Mouse (Mus musculus) lung, embryonic 16.5 days (tissue): ENCODE results near the gene Klhl22. TPM values are rescaled to one million over a fixed set of nuclear protein-coding genes. Genes with fewer than 3 reads are reported as not detected.

ENCODE experiments used
- ATAC-seq: fragments of 200-750 bp; cut with Nextera tagmentation; 2 replicates; pipeline ENCODE4 v1.8.0; 2017; ENCODE audit warnings: low read depth, mild to moderate bottlenecking, moderate library complexity
- H3K27ac ChIP-seq: fragments of 300-500 bp; sonication (generic); 2 replicates; pipeline ENCODE4 v1.5.1; 2014; ENCODE audit warnings: mild to moderate bottlenecking, control low read depth, low read length
- H3K27me3 ChIP-seq: fragments of 300-500 bp; sonication (generic); 2 replicates; pipeline ENCODE4 v1.6.1; 2014; ENCODE audit warnings: low read depth, low read length, mixed read lengths; ENCODE audit not compliant: control insufficient read depth, insufficient read depth
- H3K36me3 ChIP-seq: fragments of 300-500 bp; sonication (generic); 2 replicates; pipeline ENCODE4 v1.6.1; 2014; ENCODE audit warnings: low read length; ENCODE audit not compliant: control insufficient read depth, insufficient read depth
- H3K4me1 ChIP-seq: fragments of 300-500 bp; sonication (generic); replicated peaks from 2 replicates; pipeline ENCODE4 v1.6.1; 2014; ENCODE audit warnings: low read length, mixed read lengths; ENCODE audit not compliant: control insufficient read depth, insufficient read depth
- H3K4me2 ChIP-seq: fragments of 300-500 bp; sonication (generic); 2 replicates; pipeline ENCODE4 v1.6.1; 2014; ENCODE audit warnings: low read depth, low read length, control low read depth
- H3K4me3 ChIP-seq: fragments of 300-500 bp; sonication (generic); 2 replicates; pipeline ENCODE4 v1.5.1; 2014; ENCODE audit warnings: mild to moderate bottlenecking, low read length, control low read depth
- H3K9ac ChIP-seq: fragments of 300-500 bp; sonication (generic); 2 replicates; pipeline ENCODE4 v1.6.1; 2014; ENCODE audit warnings: low read length, control low read depth
- H3K9me3 ChIP-seq: fragments of 300-500 bp; sonication (generic); 2 replicates; pipeline ENCODE4 v1.6.1; 2016; ENCODE audit warnings: low read length; ENCODE audit not compliant: control insufficient read depth
- WGBS: fragments of 180-500 bp; shearing (Covaris S2); extraction: QIAGEN DNeasy Blood & Tissue Kit; methylation state at CpG from one replicate; pipeline ENCODE4 v1.1.7; 2014; 5-methylcytosine and 5-hydroxymethylcytosine counted together
- polyA plus RNA-seq: library from polyadenylated mRNA; unstranded; fragments of >200 nt; fragmentation: Nextera tagmentation; extraction: Ambion mirVana; gene quantifications from 2 replicates; pipeline ENCODE4 v1.2.1, GENCODE M21; 2015

The Klhl22 gene
- polyA plus RNA-seq, 1 experiment from 2014 or later: 59.0 TPM

- peak overlapping the region; percentile 53 for H3K9ac ChIP-seq
- H3K4me1 ChIP-seq: peaks cover 78% of the 10 kb centered on the region
- no peak for ATAC-seq
- H3K4me2 ChIP-seq: peak overlapping the region; percentile 60
- H3K36me3 ChIP-seq: no peaks in the 10 kb centered on the region; the same call in 1 of the 2 replicates
- H3K9me3 ChIP-seq: no peaks in the 10 kb centered on the region
- H3K27ac ChIP-seq: no peak overlapping the region
- H3K4me3 ChIP-seq: peak overlapping the region; percentile 41
- H3K27me3 ChIP-seq: peaks cover 60% of the 10 kb centered on the region
- WGBS: 33% methylated on average over 18 of the region's 18 CpGs
Observed at GRCm38 (mm10) chr16:17802456-17802838, 43.0 kb downstream of the Klhl22 start.

GRCm38 (mm10) chr16:17802839-17803674 is 43.6 kb downstream of the Klhl22 start:
- no peak for ATAC-seq
- Histone ChIP-seq H3K4me2 (peak overlapping the region; percentile 60), H3K27ac (no peak overlapping the region), H3K9ac (peak overlapping the region; percentile 53), H3K9me3 (no peaks in the 10 kb centered on the region), H3K27me3 (peaks cover 60% of the 10 kb centered on the region), H3K4me3 (peak overlapping the region; percentile 41), H3K36me3 (peaks cover 2% of the 10 kb centered on the region; the same call in 1 of the 2 replicates), H3K4me1 (peaks cover 80% of the 10 kb centered on the region)
- WGBS: 14% methylated on average over 83 of the region's 83 CpGs

- peaks cover 60% of the 10 kb centered on the region for H3K27me3 ChIP-seq
- no peak for ATAC-seq
- peak overlapping the region; percentile 17 for H3K9ac ChIP-seq
Observed at GRCm38 (mm10) chr16:17803675-17804448, 44.4 kb downstream of the Klhl22 start.

GRCm38 (mm10) chr16:17804449-17804912 is 45.1 kb downstream of the Klhl22 start:
- ATAC-seq: peak; percentile 26; the same call in 1 of the 2 replicates

More at GRCm38 (mm10) chr16:17803675-17804448, 44.4 kb downstream of the Klhl22 start:
- no peak overlapping the region for H3K27ac ChIP-seq
- no peaks in the 10 kb centered on the region for H3K9me3 ChIP-seq
- H3K4me3 ChIP-seq: peak overlapping the region; percentile 41
- peaks cover 2% of the 10 kb centered on the region; the same call in 1 of the 2 replicates for H3K36me3 ChIP-seq
- H3K4me2 ChIP-seq: peak overlapping the region; percentile 60
- whole genome bisulfite sequencing: 33% methylated on average over 33 of the region's 33 CpGs
- H3K4me1 ChIP-seq: peaks cover 87% of the 10 kb centered on the region

GRCm38 (mm10) chr16:17804982-17805381 is 45.6 kb downstream of the Klhl22 start:
- H3K4me1 ChIP-seq: peaks cover 87% of the 10 kb centered on the region
- peaks cover 52% of the 10 kb centered on the region for H3K27me3 ChIP-seq
- no peak for ATAC-seq
- 38% methylated on average over 7 of the region's 7 CpGs for WGBS
- H3K36me3 ChIP-seq: peaks cover 2% of the 10 kb centered on the region; the same call in 1 of the 2 replicates
- H3K4me3 ChIP-seq: peak overlapping the region; percentile 37
- H3K9ac ChIP-seq: no peak overlapping the region
- no peaks in the 10 kb centered on the region for H3K9me3 ChIP-seq
- peak overlapping the region; percentile 59; the same call in 1 of the 2 replicates for H3K4me2 ChIP-seq
- H3K27ac ChIP-seq: no peak overlapping the region

More at GRCm38 (mm10) chr16:17804449-17804912, 45.1 kb downstream of the Klhl22 start:
- peaks cover 86% of the 10 kb centered on the region for H3K4me1 ChIP-seq
- H3K9me3 ChIP-seq: no peaks in the 10 kb centered on the region
- peak overlapping the region; percentile 59 for H3K4me2 ChIP-seq
- WGBS: 17% methylated on average over 31 of the region's 33 CpGs
- peaks cover 54% of the 10 kb centered on the region for H3K27me3 ChIP-seq
- H3K36me3 ChIP-seq: peaks cover 2% of the 10 kb centered on the region; the same call in 1 of the 2 replicates
- H3K9ac ChIP-seq: peak overlapping the region; percentile 17
- H3K27ac ChIP-seq: no peak overlapping the region
- H3K4me3 ChIP-seq: peak overlapping the region; percentile 37

GRCm38 (mm10) chr16:17806581-17807191 is 47.3 kb downstream of the Klhl22 start:
- H3K9me3 ChIP-seq: no peaks in the 10 kb centered on the region
- ATAC-seq: peak; percentile 8; the same call in 1 of the 2 replicates
- peak overlapping the region; percentile 74 for H3K27ac ChIP-seq
- peaks cover 83% of the 10 kb centered on the region for H3K4me1 ChIP-seq
- peak overlapping the region; percentile 53 for H3K4me3 ChIP-seq
- WGBS: 8% methylated on average over 35 of the region's 50 CpGs
- H3K36me3 ChIP-seq: peaks cover 2% of the 10 kb centered on the region; the same call in 1 of the 2 replicates
- H3K9ac ChIP-seq: peak overlapping the region; percentile 73
- peaks cover 45% of the 10 kb centered on the region for H3K27me3 ChIP-seq
- peak overlapping the region; percentile 89 for H3K4me2 ChIP-seq

GRCm38 (mm10) chr16:17807192-17808009 is 48.0 kb downstream of the Klhl22 start:
- H3K4me1 ChIP-seq: peaks cover 75% of the 10 kb centered on the region
- WGBS: 9% methylated on average over 56 of the region's 73 CpGs
- H3K4me2 ChIP-seq: peak overlapping the region; percentile 89
- H3K9me3 ChIP-seq: no peaks in the 10 kb centered on the region
- H3K27ac ChIP-seq: peak overlapping the region; percentile 74
- H3K36me3 ChIP-seq: peaks cover 2% of the 10 kb centered on the region; the same call in 1 of the 2 replicates
- peak overlapping the region; percentile 53 for H3K4me3 ChIP-seq
- ATAC-seq: peak; percentile 59
- H3K9ac ChIP-seq: peak overlapping the region; percentile 73
- peaks cover 38% of the 10 kb centered on the region for H3K27me3 ChIP-seq

- Histone ChIP-seq H3K9me3 (no peaks in the 10 kb centered on the region), H3K27ac (peak overlapping the region; percentile 60), H3K4me1 (peaks cover 59% of the 10 kb centered on the region), H3K27me3 (peaks cover 22% of the 10 kb centered on the region), H3K36me3 (peaks cover 2% of the 10 kb centered on the region; the same call in 1 of the 2 replicates), H3K9ac (no peak overlapping the region), H3K4me2 (no peak overlapping the region), H3K4me3 (no peak overlapping the region)
- 64% methylated on average over 4 of the region's 4 CpGs for WGBS
- ATAC-seq: no peak
Observed at GRCm38 (mm10) chr16:17809125-17809524, 49.7 kb downstream of the Klhl22 start.
